Mouse (Mus musculus) regulatory T cell (primary cell): Measurements from ENCODE around the gene Usp12.
"Not testable (repeated sequence)": the region's sequence is repeated elsewhere in the genome, so short reads cannot be mapped to it uniquely, and the experiment has no call there.

ENCODE experiments used
- in situ Hi-C: fragments of 300-600 bp; cut with MboI, MseI; formaldehyde crosslinking; loops from one replicate; pipeline ENCODE4 v1.15.1; 2025; ENCODE audit warnings: high pct_unique_total_duplicates

Gene Usp12

GRCm38 (mm10) chr5:146753181-146753580 is 41.6 kb downstream of the Usp12 start:
- in situ Hi-C loops: no loop called here

GRCm38 (mm10) chr5:146750958-146751357 is 43.8 kb downstream of the Usp12 start:
- in situ Hi-C loops: no loop called here

- in situ Hi-C loops: no loop called here
These were observed 44.5 kb downstream of the Usp12 start for GRCm38 (mm10) chr5:146750273-146750672.

GRCm38 (mm10) chr5:146749857-146750256 is 44.9 kb downstream of the Usp12 start:
- in situ Hi-C loops: no loop called here

- in situ Hi-C loops: no loop called here
These were observed 57.8 kb downstream of the Usp12 start for GRCm38 (mm10) chr5:146736970-146737495.

- in situ Hi-C loops: no loop called here
These were observed 58.5 kb downstream of the Usp12 start for GRCm38 (mm10) chr5:146736348-146736747.

- in situ Hi-C loops: not testable (repeated sequence)
These were observed 59.8 kb downstream of the Usp12 start for GRCm38 (mm10) chr5:146735054-146735453.

GRCm38 (mm10) chr5:146733888-146734640 is 60.7 kb downstream of the Usp12 start:
- in situ Hi-C loops: no loop called here

- in situ Hi-C loops: no loop called here
These were observed 61.4 kb downstream of the Usp12 start for GRCm38 (mm10) chr5:146733372-146733771.

GRCm38 (mm10) chr5:146727006-146727405 is 67.8 kb downstream of the Usp12 start:
- in situ Hi-C loops: loop anchor here (5.0 kb wide), 1 partner anchor 880 kb away; no protein-coding TSS in a partner anchor

- in situ Hi-C loops: loop anchor here (5.0 kb wide), 1 partner anchor 882 kb away; no protein-coding TSS in a partner anchor
These were observed 69.8 kb downstream of the Usp12 start for GRCm38 (mm10) chr5:146724956-146725355.

- in situ Hi-C loops: no loop called here
These were observed 71.4 kb downstream of the Usp12 start for GRCm38 (mm10) chr5:146723452-146723851.

- in situ Hi-C loops: no loop called here
These were observed 72.6 kb downstream of the Usp12 start for GRCm38 (mm10) chr5:146722226-146722625.

GRCm38 (mm10) chr5:146719584-146720356 is 75.0 kb downstream of the Usp12 start:
- in situ Hi-C loops: no loop called here

GRCm38 (mm10) chr5:146713836-146714235 is 81.0 kb downstream of the Usp12 start:
- in situ Hi-C loops: no loop called here

- in situ Hi-C loops: no loop called here
These were observed 81.7 kb downstream of the Usp12 start for GRCm38 (mm10) chr5:146713088-146713487.

GRCm38 (mm10) chr5:146712282-146712918 is 82.4 kb downstream of the Usp12 start:
- in situ Hi-C loops: no loop called here

- in situ Hi-C loops: loop anchor here (5.0 to 10.0 kb wide), 3 partner anchors 193 to 605 kb away; no protein-coding TSS in a partner anchor
These were observed 85.4 kb downstream of the Usp12 start for GRCm38 (mm10) chr5:146709361-146709760.

- in situ Hi-C loops: loop anchor here (5.0 to 10.0 kb wide), 3 partner anchors 196 to 609 kb away; no protein-coding TSS in a partner anchor
These were observed 88.9 kb downstream of the Usp12 start for GRCm38 (mm10) chr5:146705815-146706408.

- in situ Hi-C loops: loop anchor here (5.0 to 10.0 kb wide), 3 partner anchors 197 to 609 kb away; no protein-coding TSS in a partner anchor
These were observed 89.4 kb downstream of the Usp12 start for GRCm38 (mm10) chr5:146705411-146705810.

GRCm38 (mm10) chr5:146704241-146704640 is 90.6 kb downstream of the Usp12 start:
- in situ Hi-C loops: loop anchor here (10.0 kb wide), 1 partner anchor 611 kb away; no protein-coding TSS in a partner anchor
